Mouse (Mus musculus) cortical plate, adult 2 months (tissue): ENCODE data around the gene Taok2. TPM values are rescaled to one million over a fixed set of nuclear protein-coding genes. Genes with fewer than 3 reads are reported as not detected.
A peak's percentile ranks its signal among the peaks of the same experiment; 100 is the strongest.
"Not testable (repeated sequence)": the region's sequence is repeated elsewhere in the genome, so short reads cannot be mapped to it uniquely, and the experiment has no call there.

ENCODE experiments used
- H3K27ac ChIP-seq: fragments of 200-500 bp; 2 replicates; pipeline ENCODE4 v1.5.1; 2012; ENCODE audit warnings: low read length, control low read depth, inconsistent platforms; ENCODE audit not compliant: insufficient read depth
- H3K4me1 ChIP-seq: fragments of 200-500 bp; 2 replicates; pipeline ENCODE4 v1.6.1; 2011; ENCODE audit warnings: low read length; ENCODE audit not compliant: control insufficient read depth, insufficient read depth
- H3K4me3 ChIP-seq: fragments of 200-500 bp; 2 replicates; pipeline ENCODE4 v1.5.1; 2011; ENCODE audit warnings: mild to moderate bottlenecking, low read length, control low read depth; ENCODE audit not compliant: insufficient read depth
- CTCF ChIP-seq: fragments of 200-500 bp; IDR thresholded peaks from 2 replicates; pipeline ENCODE4 v1.5.1; 2011; ENCODE audit warnings: mild to moderate bottlenecking, control low read depth, low read length; ENCODE audit not compliant: insufficient read depth; ENCODE audit errors: extremely low read depth
- POLR2A ChIP-seq: fragments of 200-500 bp; IDR thresholded peaks from 2 replicates; pipeline ENCODE4 v1.6.1; 2011; ENCODE audit warnings: mild to moderate bottlenecking, low read length, control low read depth; ENCODE audit not compliant: insufficient read depth; ENCODE audit errors: extremely low read depth
- polyA plus RNA-seq: library from polyadenylated mRNA; depleted of rRNA; stranded (reverse); fragments of >200 nt; gene quantifications from 2 replicates; pipeline ENCODE4 v1.2.3, GENCODE M21; 2012

Gene Taok2
- polyA plus RNA-seq, 1 experiment, result 103 TPM

GRCm38 (mm10) chr7:126914844-126915243 lies 30.3 kb upstream of the Taok2 start:
- no peak for TF ChIP-seq CTCF
- no peak for TF ChIP-seq POLR2A
- Histone ChIP-seq H3K4me1 (no peaks in the 10 kb centered on the region), H3K4me3 (no peak overlapping the region), H3K27ac (no peak overlapping the region)

GRCm38 (mm10) chr7:126905590-126905989 lies 21.1 kb upstream of the Taok2 start:
- TF ChIP-seq POLR2A (no peak), CTCF (no peak)
- Histone ChIP-seq H3K4me3 (no peak overlapping the region), H3K27ac (no peak overlapping the region), H3K4me1 (no peaks in the 10 kb centered on the region)

- not testable (repeated sequence) for H3K4me1 ChIP-seq, H3K4me3 ChIP-seq, H3K27ac ChIP-seq
These were observed 15.3 kb upstream of the Taok2 start for GRCm38 (mm10) chr7:126899781-126900180.

GRCm38 (mm10) chr7:126898102-126898990 lies 13.8 kb upstream of the Taok2 start:
- Histone ChIP-seq H3K4me1 (peaks cover 5% of the 10 kb centered on the region), H3K4me3 (peak overlapping the region; percentile 86), H3K27ac (peak overlapping the region; percentile 86)
- no peak for TF ChIP-seq CTCF
- TF ChIP-seq POLR2A, result peak; percentile 93

GRCm38 (mm10) chr7:126897390-126898101 lies 13.0 kb upstream of the Taok2 start:
- peak overlapping the region; percentile 86 for H3K27ac ChIP-seq
- H3K4me3 ChIP-seq, result peak overlapping the region; percentile 86
- H3K4me1 ChIP-seq, result peaks cover 5% of the 10 kb centered on the region
- no peak for TF ChIP-seq POLR2A
- TF ChIP-seq CTCF, result no peak

GRCm38 (mm10) chr7:126896912-126897311 lies 12.4 kb upstream of the Taok2 start:
- peaks cover 5% of the 10 kb centered on the region for H3K4me1 ChIP-seq
- TF ChIP-seq POLR2A (no peak), CTCF (no peak)
- H3K27ac ChIP-seq, result peak overlapping the region; percentile 21; the same call in 1 of the 2 replicates
- H3K4me3 ChIP-seq, result no peak overlapping the region; the same call in 1 of the 2 replicates

- no peak overlapping the region for H3K27ac ChIP-seq
- H3K4me3 ChIP-seq, result no peak overlapping the region
- H3K4me1 ChIP-seq, result no peaks in the 10 kb centered on the region
- TF ChIP-seq CTCF (peak; percentile 40), POLR2A (no peak)
These were observed 4.3 kb upstream of the Taok2 start for GRCm38 (mm10) chr7:126888852-126889251.

- Histone ChIP-seq H3K4me3 (no peak overlapping the region), H3K4me1 (no peaks in the 10 kb centered on the region; the same call in 1 of the 2 replicates), H3K27ac (no peak overlapping the region)
- no peak for TF ChIP-seq CTCF
- no peak for TF ChIP-seq POLR2A
These were observed 2.8 kb upstream of the Taok2 start for GRCm38 (mm10) chr7:126887281-126887680.

- no peak for TF ChIP-seq POLR2A
- TF ChIP-seq CTCF, result no peak
- Histone ChIP-seq H3K4me3 (peak overlapping the region; percentile 76), H3K4me1 (peaks cover 9% of the 10 kb centered on the region), H3K27ac (0 out of 2 replicates have a peak overlapping the region, but pooled peaks have one; percentile 3)
These were observed 747 bp downstream of the Taok2 start for GRCm38 (mm10) chr7:126883731-126884181.

- Histone ChIP-seq H3K4me3 (no peak overlapping the region; the same call in 1 of the 2 replicates), H3K4me1 (peaks cover 9% of the 10 kb centered on the region), H3K27ac (no peak overlapping the region)
- no peak for TF ChIP-seq POLR2A
- TF ChIP-seq CTCF, result no peak
These were observed 3.5 kb downstream of the Taok2 start for GRCm38 (mm10) chr7:126881040-126881439.
